Comparison of ENCODE assay signal across 17 mouse cellular contexts in genomic region chr11:117799174-117799573, GRCm38 (mm10). TPM values are rescaled to one million over a fixed set of nuclear protein-coding genes. Genes with fewer than 3 reads are reported as not detected.
DNase-seq lines count a peak whose midpoint lies in the region; ATAC-seq and TF ChIP-seq lines count a peak whose summit lies in the region.
"Had no signal": no experiment of that assay in that cellular context is flagged by ENCODE, and none has a peak within 500 bp of the region (broad histone marks: within the 10 kb centered on the region; RNA-seq: fewer than 3 reads in every experiment).

No protein-coding gene starts in this region.

- TF ChIP-seq CTCF in brain, embryonic 14.5 days (IDR thresholded peaks at IDR 0.05; ENCODE audit: borderline replicate concordance, extremely low read depth, insufficient read depth, insufficient read length), result no peak
- TF ChIP-seq CTCF in liver, embryonic 14.5 days (IDR thresholded peaks at IDR 0.05; ENCODE audit: low read depth), result no peak

- H3K27me3 ChIP-seq in heart, embryonic 13.5 days (replicated peaks), result 0 out of 2 replicates have a peak, but pooled peaks cover 9% of the 10 kb centered on the region
- H3K27me3 ChIP-seq in liver, embryonic 14.5 days (ENCODE audit: control insufficient read depth, insufficient read depth, low read length), result no peaks in the 10 kb centered on the region
- H3K27me3 ChIP-seq: hindbrain, embryonic 12.5 days had no signal

- TF ChIP-seq EP300 in liver, embryonic 14.5 days (IDR thresholded peaks at IDR 0.05; ENCODE audit: low read depth), result no peak

- DNase-seq in heart, postnatal 36 days, result no peak
- peak; percentile 66 for DNase-seq in CD4-positive, CD25-positive, alpha-beta regulatory T cell, adult 2 months (ENCODE audit: low read depth, low spot score)
- peak; percentile 32 for DNase-seq in brain, embryonic 14.5 days (ENCODE audit: low read depth)
- DNase-seq in liver, embryonic 14.5 days (ENCODE audit: low read depth in 3 of 3, low spot score in 3 of 3), result no peak
- no peak for DNase-seq in gastrocnemius, adult 18-20 months (ENCODE audit: low spot score)
- DNase-seq in left cerebral cortex, adult 11 months (ENCODE audit: low spot score), result no peak
- no peak for DNase-seq in c-Kit-positive CD71-positive TER-119-positive erythroid progenitor cells, embryonic 14.5 days (ENCODE audit: low spot score)
- DNase-seq: adrenal gland, postnatal 25 days; cerebellum, adult 11-12 months; gastrocnemius, postnatal 10 days; kidney, adult 9 months; layer of hippocampus, postnatal 36 days had no signal

- no peaks in the 10 kb centered on the region for H3K36me3 ChIP-seq in heart, embryonic 13.5 days
- H3K36me3 ChIP-seq in liver, embryonic 14.5 days (replicated peaks; ENCODE audit: control insufficient read depth, insufficient read depth, low read depth), result peaks cover 47% of the 10 kb centered on the region
- H3K36me3 ChIP-seq: hindbrain, embryonic 12.5 days; midbrain, embryonic 12.5 days had no signal

- H3K4me1 ChIP-seq in heart, embryonic 13.5 days, result peaks cover 26% of the 10 kb centered on the region
- H3K4me1 ChIP-seq in liver, embryonic 14.5 days (replicated peaks; ENCODE audit: control insufficient read depth in 2 of 2, insufficient read depth in 2 of 2, low read length in 1 of 2), result peaks cover 46 to 50% of the 10 kb centered on the region in 2 experiments
- H3K4me1 ChIP-seq: hindbrain, embryonic 12.5 days had no signal

- no peak for ATAC-seq in heart, embryonic 13.5 days (ENCODE audit: extremely low read depth, insufficient number of reproducible peaks, low FRiP score, low TSS enrichment)
- ATAC-seq in liver, embryonic 14.5 days (ENCODE audit: insufficient read depth), result no peak

- H3K9ac ChIP-seq in heart, embryonic 13.5 days, result no peak overlapping the region
- peak overlapping the region; percentile 85 for H3K9ac ChIP-seq in liver, embryonic 14.5 days (replicated peaks)
- H3K9ac ChIP-seq: hindbrain, embryonic 12.5 days; midbrain, embryonic 12.5 days had no signal

- peak overlapping the region; percentile 13; the same call in 1 of the 2 replicates for H3K4me3 ChIP-seq in heart, embryonic 13.5 days
- peak overlapping the region; percentile 77 to 88 for H3K4me3 ChIP-seq in liver, embryonic 14.5 days (ENCODE audit: insufficient read depth in 1 of 2, low read depth in 2 of 2, low read length in 2 of 2)
- H3K4me3 ChIP-seq: hindbrain, embryonic 12.5 days; midbrain, embryonic 12.5 days had no signal

- no peak for TF ChIP-seq POLR2A in brain, embryonic 14.5 days (IDR thresholded peaks at IDR 0.05; ENCODE audit: borderline replicate concordance, extremely low read depth, insufficient read depth, insufficient read length, poor library complexity, severe bottlenecking)

- WGBS in heart, embryonic 13.5 days, result 38% methylated on average over 5 of the region's 5 CpGs
- 39% methylated on average over 5 of the region's 5 CpGs for WGBS in liver, embryonic 14.5 days (ENCODE audit: insufficient replicate concordance)

- intact Hi-C loops in heart, postnatal 36 days (cut with DNase I), result no loop called here

- H3K4me2 ChIP-seq in heart, embryonic 13.5 days, result peak overlapping the region; percentile 46
- H3K4me2 ChIP-seq in liver, embryonic 14.5 days (ENCODE audit: low read depth), result peak overlapping the region; percentile 87
- H3K4me2 ChIP-seq: hindbrain, embryonic 12.5 days; midbrain, embryonic 12.5 days had no signal

- H3K27ac ChIP-seq in heart, embryonic 13.5 days (replicated peaks), result no peak overlapping the region
- H3K27ac ChIP-seq in liver, embryonic 14.5 days, result peak overlapping the region; percentile 99
- H3K27ac ChIP-seq: hindbrain, embryonic 12.5 days; midbrain, embryonic 12.5 days had no signal

- H3K9me3 ChIP-seq in heart, embryonic 13.5 days, result no peaks in the 10 kb centered on the region
- H3K9me3 ChIP-seq in liver, embryonic 14.5 days (ENCODE audit: control insufficient read depth, low read length), result no peaks in the 10 kb centered on the region
- H3K9me3 ChIP-seq: hindbrain, embryonic 12.5 days; midbrain, embryonic 12.5 days had no signal

RNA-seq across cellular contexts. Expression of gene 6030468B19Rik, which starts 1.7 kb away (rescaled TPM):
- polyA plus RNA-seq in heart, embryonic 13.5 days (2015; fragmentation: Nextera tagmentation; extraction: Ambion mirVana), result 1.3 and 2.3 TPM in 2 replicates
- total RNA-seq in heart, postnatal 36 days (2021), result not detected
- polyA plus RNA-seq in brain, embryonic 14.5 days (2012; rRNA removed), result 0.07 and 0.10 TPM in 2 replicates
- polyA plus RNA-seq in liver, embryonic 14.5 days (2012; rRNA removed), result 104 and 133 TPM in 2 replicates
- 67.1 and 78.0 TPM in 2 replicates for polyA plus RNA-seq in liver, embryonic 14.5 days (2014; fragmentation: Nextera tagmentation; extraction: Ambion mirVana)
- total RNA-seq in gastrocnemius, adult 18-20 months (2021), result not detected
- total RNA-seq: adrenal gland, postnatal 25 days; gastrocnemius, postnatal 10 days; liver, adult 2 months had no signal
- polyA plus RNA-seq: liver, adult 2 months had no signal

RNA-seq across cellular contexts. Expression of gene Gm20708, which starts 10.3 kb away (rescaled TPM):
- 0.78 and 1.3 TPM in 2 replicates for polyA plus RNA-seq in heart, embryonic 13.5 days (2015; fragmentation: Nextera tagmentation; extraction: Ambion mirVana)
- 1 to 10 TPM in 1 of 2 experiments, not detected in 1; 1.1 TPM for total RNA-seq in heart, postnatal 36 days (2021)
- 0.11 and 1.2 TPM in 2 replicates for polyA plus RNA-seq in brain, embryonic 14.5 days (2012; rRNA removed)
- 0.03 and 0.08 TPM in 2 replicates for polyA plus RNA-seq in liver, embryonic 14.5 days (2012; rRNA removed)
- 0.10 and 0.28 TPM in 2 replicates for polyA plus RNA-seq in liver, embryonic 14.5 days (2014; fragmentation: Nextera tagmentation; extraction: Ambion mirVana)
- total RNA-seq in gastrocnemius, adult 18-20 months (2021), result under 1 TPM; 0.47 to 0.68 TPM
- polyA plus RNA-seq: neural tube, embryonic 11.5 days had no signal

RNA-seq across cellular contexts. Expression of gene Syngr2, which starts 10.3 kb away (rescaled TPM):
- polyA plus RNA-seq in heart, embryonic 13.5 days (2015; fragmentation: Nextera tagmentation; extraction: Ambion mirVana), result 74.8 and 75.6 TPM in 2 replicates
- 100 to 1,000 TPM; 109 to 119 TPM for total RNA-seq in heart, postnatal 36 days (2021)
- polyA plus RNA-seq in brain, embryonic 14.5 days (2012; rRNA removed), result 12.9 and 13.6 TPM in 2 replicates
- 36.5 and 48.8 TPM in 2 replicates for polyA plus RNA-seq in liver, embryonic 14.5 days (2012; rRNA removed)
- 48.6 and 50.4 TPM in 2 replicates for polyA plus RNA-seq in liver, embryonic 14.5 days (2014; fragmentation: Nextera tagmentation; extraction: Ambion mirVana)
- 100 to 1,000 TPM; 182 to 192 TPM for total RNA-seq in gastrocnemius, adult 18-20 months (2021)

RNA-seq across cellular contexts. Expression of gene Tmc6, which starts 17.2 kb away (rescaled TPM):
- 22.2 and 26.9 TPM in 2 replicates for polyA plus RNA-seq in heart, embryonic 13.5 days (2015; fragmentation: Nextera tagmentation; extraction: Ambion mirVana)
- total RNA-seq in heart, postnatal 36 days (2021), result 10 to 100 TPM; 11.2 to 18.4 TPM
- 4.3 and 4.8 TPM in 2 replicates for polyA plus RNA-seq in brain, embryonic 14.5 days (2012; rRNA removed)
- polyA plus RNA-seq in liver, embryonic 14.5 days (2012; rRNA removed), result 32.1 and 51.8 TPM in 2 replicates
- polyA plus RNA-seq in liver, embryonic 14.5 days (2014; fragmentation: Nextera tagmentation; extraction: Ambion mirVana), result 40.5 and 44.1 TPM in 2 replicates
- total RNA-seq in gastrocnemius, adult 18-20 months (2021), result 1 to 10 TPM; 2.5 to 4.9 TPM

RNA-seq across cellular contexts. Expression of gene Tmc8, which starts 17.3 kb away (rescaled TPM):
- 2.5 and 3.0 TPM in 2 replicates for polyA plus RNA-seq in heart, embryonic 13.5 days (2015; fragmentation: Nextera tagmentation; extraction: Ambion mirVana)
- 1 to 10 TPM; 4.0 to 4.1 TPM for total RNA-seq in heart, postnatal 36 days (2021)
- 1.3 and 1.9 TPM in 2 replicates for polyA plus RNA-seq in brain, embryonic 14.5 days (2012; rRNA removed)
- 28.1 and 29.8 TPM in 2 replicates for polyA plus RNA-seq in liver, embryonic 14.5 days (2012; rRNA removed)
- polyA plus RNA-seq in liver, embryonic 14.5 days (2014; fragmentation: Nextera tagmentation; extraction: Ambion mirVana), result 9.9 and 13.1 TPM in 2 replicates
- total RNA-seq in gastrocnemius, adult 18-20 months (2021), result under 1 TPM; 0.64 to 0.78 TPM

Comparison
In these comparisons a context has a peak if more than half of its experiments do, and no peak if none do; other contexts are left out.
1. DNase-seq: peak in CD4-positive, CD25-positive, alpha-beta regulatory T cell, adult 2 months (single experiment) and brain, embryonic 14.5 days (single experiment); none in heart, postnatal 36 days (0 of 2), liver, embryonic 14.5 days (0 of 3), gastrocnemius, adult 18-20 months (single experiment), left cerebral cortex, adult 11 months (single experiment) and c-Kit-positive CD71-positive TER-119-positive erythroid progenitor cells, embryonic 14.5 days (single experiment).
2. RNA of gene 6030468B19Rik, which starts 1.7 kb away (polyA plus RNA-seq): 67.1 to 133 TPM in liver, embryonic 14.5 days; 1.3 to 2.3 TPM in heart, embryonic 13.5 days and 0.07 to 0.10 TPM in brain, embryonic 14.5 days; every median in the first group is over 10 times any median in the second.